Mouse (Mus musculus) small intestine, adult 2 months (tissue): ENCODE measurements around the gene Gabpb2.

Source experiments
- CTCF ChIP-seq: fragments of 200-500 bp; IDR thresholded peaks from 2 replicates; pipeline ENCODE4 v1.5.1; 2012; ENCODE audit warnings: low read depth, mild to moderate bottlenecking, control low read depth, inconsistent platforms, low read length, moderate library complexity, mixed read lengths; ENCODE audit not compliant: insufficient replicate concordance, insufficient read length; ENCODE audit errors: extremely low read depth
- POLR2A ChIP-seq: fragments of 200-500 bp; IDR thresholded peaks from 2 replicates; pipeline ENCODE4 v1.6.1; 2012; ENCODE audit warnings: low read depth, mild to moderate bottlenecking, control low read depth, inconsistent platforms, low read length, moderate library complexity

DNA sequence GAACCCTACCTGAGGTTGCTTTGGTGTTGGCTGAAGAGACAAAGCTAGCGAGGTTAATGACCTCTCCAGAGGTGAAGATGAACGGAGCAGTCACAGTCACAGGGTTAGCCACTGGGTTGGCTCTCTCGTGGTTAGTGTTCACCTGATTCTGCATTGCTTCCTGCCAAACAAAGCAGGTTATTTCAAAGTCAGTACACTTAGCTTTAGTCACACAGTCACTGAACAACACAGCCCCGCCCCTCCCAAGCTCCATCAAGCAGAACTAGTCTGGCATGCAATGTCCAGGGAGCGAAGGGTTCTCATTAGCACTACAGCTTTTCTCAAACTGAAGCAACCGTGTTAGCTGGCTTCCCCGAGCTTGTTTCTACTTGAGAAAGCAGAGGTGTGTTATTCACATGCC is 17.6 kb downstream of the Gabpb2 start:
- no peak for TF ChIP-seq CTCF
- no peak for TF ChIP-seq POLR2A
